Mouse (Mus musculus) inflammation-experienced regulatory T-cells, adult 6 months (primary cell): ENCODE results near the gene Il18r1. TPM values are rescaled to one million over a fixed set of nuclear protein-coding genes. Genes with fewer than 3 reads are reported as not detected.
A peak's percentile ranks its signal among the peaks of the same experiment; 100 is the strongest.

Source experiments
- ATAC-seq: one replicate; pipeline ENCODE4 v1.8.0; 2017
- polyA plus RNA-seq, 3 experiments: library from polyadenylated mRNA; unstranded; fragments of 100-300 nt; shearing (Covaris generic); gene quantifications; one replicate each; pipeline ENCODE4 v1.2.1; 2017

Il18r1 gene
- polyA plus RNA-seq, 3 experiments from 2014 or later, result 81.5 to 155 (median 82.1) TPM

DNA sequence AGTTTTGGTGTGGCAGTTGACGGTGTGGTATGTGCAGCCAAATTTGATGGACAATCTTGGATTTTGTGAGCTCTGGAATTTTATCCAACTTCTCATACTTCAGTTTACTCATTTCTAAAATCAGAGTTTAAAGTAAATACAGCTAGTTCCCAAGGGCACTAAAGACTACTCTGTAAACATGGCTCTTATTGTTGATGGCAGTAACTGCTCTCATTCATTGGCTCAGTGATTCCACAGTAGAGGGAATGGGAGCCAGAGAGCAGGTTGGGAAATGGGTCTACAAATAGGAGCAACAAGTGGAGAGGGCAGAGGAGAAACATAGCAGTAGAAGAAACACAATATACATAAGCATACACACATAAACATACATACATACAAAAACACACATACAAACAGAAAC is 34.4 kb downstream of the Il18r1 start:
- no peak for ATAC-seq

- no peak for ATAC-seq
Measured at GRCm38 (mm10) chr1:40501126-40501525, 35.8 kb downstream of the Il18r1 start.

- no peak for ATAC-seq
Measured at GRCm38 (mm10) chr1:40501546-40502398, 36.4 kb downstream of the Il18r1 start.

DNA sequence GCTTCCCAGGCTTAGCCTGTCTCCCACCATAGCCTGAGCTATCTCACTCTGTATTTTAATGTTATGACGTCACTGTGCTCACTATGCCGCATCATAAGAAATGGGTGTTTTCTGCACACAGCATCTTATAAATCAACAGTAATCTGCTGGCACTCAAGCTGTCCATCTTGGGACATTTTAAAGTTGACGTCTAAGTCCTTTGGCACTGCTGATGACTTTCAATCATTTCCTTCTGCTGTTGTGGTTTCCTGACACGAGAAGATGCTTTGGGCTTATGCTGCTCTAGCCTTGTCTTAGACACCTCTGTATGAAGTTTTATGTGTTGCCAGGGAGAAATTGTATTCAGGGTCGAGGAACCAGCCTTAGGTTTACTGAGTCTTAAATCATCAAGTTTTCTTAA is 39.2 kb downstream of the Il18r1 start:
- ATAC-seq, result no peak

GRCm38 (mm10) chr1:40514851-40515585 is 49.7 kb downstream of the Il18r1 start, which contains the start of gene Il18rap:
Gene Il18rap, plus strand, starts transcription at chr1:40515362.
- ATAC-seq, result peak; percentile 85

DNA sequence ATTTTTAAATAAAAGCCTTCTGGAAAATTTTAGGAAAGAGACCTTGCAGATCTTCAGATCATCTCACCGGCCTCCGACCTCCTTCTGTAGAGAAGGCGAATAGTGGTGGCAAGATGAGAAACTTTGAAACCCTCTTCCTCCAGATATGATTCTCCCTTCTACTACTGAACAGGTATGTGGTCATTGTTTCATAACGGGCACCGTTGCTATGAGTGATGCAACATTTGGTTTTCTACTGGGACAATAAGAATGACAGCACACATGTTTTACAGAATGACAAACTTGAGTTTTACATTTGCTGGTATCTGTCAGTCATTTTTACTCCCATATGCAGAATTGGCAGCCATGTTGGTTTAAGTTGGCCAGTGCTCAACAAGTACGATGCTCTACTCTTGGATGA is 51.0 kb downstream of the Il18r1 start:
- no peak for ATAC-seq

DNA sequence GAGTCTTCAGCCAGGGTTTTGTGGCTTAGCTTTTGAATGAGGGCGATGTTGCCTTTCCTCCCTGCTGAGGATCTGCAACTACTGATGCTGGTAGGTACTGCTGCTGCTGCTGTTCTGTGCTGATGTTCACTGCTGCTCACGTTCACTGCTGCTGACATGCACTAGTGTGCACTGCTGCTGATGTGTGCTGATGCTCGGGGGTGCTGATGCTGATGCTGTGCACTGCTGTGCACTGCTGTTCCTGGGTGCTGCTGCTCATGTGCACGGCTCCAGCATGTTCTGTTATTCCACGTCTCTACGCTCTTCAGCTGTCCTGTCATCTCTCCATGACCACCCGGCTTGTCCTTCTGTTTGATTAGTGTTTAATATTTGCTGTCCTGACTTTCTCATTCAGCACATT is 57.6 kb downstream of the Il18r1 start:
- no peak for ATAC-seq

GRCm38 (mm10) chr1:40523971-40524722 is 58.8 kb downstream of the Il18r1 start:
- ATAC-seq, result no peak

GRCm38 (mm10) chr1:40529287-40529686 is 63.9 kb downstream of the Il18r1 start:
- peak; percentile 57 for ATAC-seq

- ATAC-seq, result no peak
Measured at GRCm38 (mm10) chr1:40537577-40537976, 72.2 kb downstream of the Il18r1 start.

GRCm38 (mm10) chr1:40544650-40545049 is 79.3 kb downstream of the Il18r1 start:
- ATAC-seq, result peak; percentile 74

GRCm38 (mm10) chr1:40546645-40547044 is 81.3 kb downstream of the Il18r1 start:
- no peak for ATAC-seq

DNA sequence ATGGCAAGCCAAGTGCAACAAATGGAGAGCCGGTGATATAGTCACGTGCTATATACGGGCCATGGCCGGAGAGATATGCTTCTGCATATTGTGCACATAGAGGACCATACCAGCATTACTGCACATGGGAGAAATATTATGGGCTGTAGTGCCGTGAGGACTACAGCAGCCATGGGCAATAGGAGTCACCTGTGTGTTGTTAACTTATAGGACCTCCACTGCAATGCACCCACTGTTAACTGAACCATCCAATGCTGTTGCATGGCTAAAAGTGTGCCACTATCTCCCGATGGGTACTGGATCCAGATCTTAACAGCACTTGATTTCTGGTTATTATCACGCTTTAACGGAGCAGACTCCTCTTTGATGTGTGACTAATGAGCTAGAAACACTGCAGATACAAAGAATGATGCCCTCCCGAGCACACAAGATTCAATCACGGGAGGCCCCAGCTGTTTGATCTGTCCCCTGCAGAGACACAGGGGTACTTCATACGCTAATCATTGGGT is 81.8 kb downstream of the Il18r1 start:
- ATAC-seq, result no peak

DNA sequence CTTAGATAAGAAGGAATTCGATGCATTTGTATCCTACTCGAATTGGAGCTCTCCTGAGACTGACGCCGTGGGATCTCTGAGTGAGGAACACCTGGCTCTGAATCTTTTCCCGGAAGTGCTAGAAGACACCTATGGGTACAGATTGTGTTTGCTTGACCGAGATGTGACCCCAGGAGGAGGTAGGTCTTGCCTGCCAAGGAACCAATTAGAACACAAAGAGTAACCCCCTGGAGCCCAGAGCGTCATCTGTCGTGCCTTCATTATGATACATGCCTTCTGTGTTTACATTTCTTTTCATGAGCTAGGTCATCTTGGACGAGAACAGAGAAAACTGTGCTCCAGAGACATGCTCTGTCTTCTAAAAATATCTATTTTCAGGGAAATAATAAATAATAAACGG is 82.4 kb downstream of the Il18r1 start:
- no peak for ATAC-seq

Other genes starting within 250 kb of the Il18r1 start
- gene Il1r1, start 240.5 kb upstream of the Il18r1 start, polyA plus RNA-seq, result 1 to 10 TPM in 1 of 3 experiments, under 1 TPM in 2; 0.63 to 3.1 (median 0.67) TPM
- 1 to 10 TPM; 1.4 to 2.7 (median 2.0) TPM for gene Il1rl2, start 140.9 kb upstream of the Il18r1 start, polyA plus RNA-seq
- gene Il1rl1, start 36.0 kb upstream of the Il18r1 start, polyA plus RNA-seq, result 10 to 100 TPM in 1 of 3 experiments, 1 to 10 TPM in 2; 4.7 to 11.5 (median 8.6) TPM
- gene Il18rap, start 49.8 kb downstream of the Il18r1 start, polyA plus RNA-seq, result 10 to 100 TPM; 12.6 to 82.7 (median 18.2) TPM
- not detected for gene Slc9a4, start 114.5 kb downstream of the Il18r1 start, polyA plus RNA-seq
- gene Slc9a2, start 215.0 kb downstream of the Il18r1 start, polyA plus RNA-seq, result not detected